Mouse (Mus musculus): ENCODE results near the gene Ptpn12. TPM values are rescaled to one million over a fixed set of nuclear protein-coding genes. Genes with fewer than 3 reads are reported as not detected.

Gene Ptpn12
- polyA plus RNA-seq, 1 experiment, result 93.5 TPM

DNA sequence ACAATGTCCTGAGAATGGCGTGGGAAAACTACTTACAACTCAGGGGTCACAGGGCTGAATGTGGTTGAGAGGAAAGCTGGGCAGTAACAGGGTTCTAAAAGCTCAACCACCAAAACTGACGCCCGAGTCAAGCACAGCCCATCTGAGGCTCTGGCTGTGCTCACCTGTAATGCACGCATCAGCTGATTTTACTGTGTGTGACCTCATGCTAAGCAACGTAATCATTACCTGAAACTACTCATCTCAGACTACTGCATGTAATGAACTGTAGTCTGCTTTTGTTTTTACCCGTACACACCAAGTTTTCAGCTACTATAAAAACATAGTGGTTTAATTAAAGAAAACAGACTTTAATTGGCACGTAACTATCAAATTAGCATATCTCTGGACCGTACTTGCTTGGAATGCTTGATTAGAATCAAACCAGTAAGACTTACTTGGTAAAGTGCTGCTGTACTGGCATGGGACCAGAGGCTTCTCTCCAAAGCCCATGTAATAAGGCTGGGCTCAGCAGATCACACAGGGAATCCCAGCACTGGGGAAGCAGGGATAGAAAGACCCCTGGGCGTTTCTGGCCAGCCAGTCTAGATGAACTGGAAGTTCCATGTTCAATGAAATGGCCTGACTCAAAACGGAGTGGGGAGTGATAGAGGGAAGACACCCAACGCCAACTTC is 22.2 kb downstream of the Ptpn12 start:
- Histone ChIP-seq H3K4me3 (ENCODE audit: insufficient read depth, low read length) (no peak overlapping the region), H3K4me1 (ENCODE audit: control insufficient read depth, insufficient read depth, low read length) (peaks cover 3% of the 10 kb centered on the region; the same call in 1 of the 2 replicates), H3K27ac (ENCODE audit: insufficient read depth, low read length) (no peak overlapping the region)
- no peak for TF ChIP-seq POLR2A (IDR thresholded peaks at IDR 0.05; ENCODE audit: low read depth, low read length)
- no peak for TF ChIP-seq CTCF (IDR thresholded peaks at IDR 0.05; ENCODE audit: borderline replicate concordance, insufficient read depth, low read length)

DNA sequence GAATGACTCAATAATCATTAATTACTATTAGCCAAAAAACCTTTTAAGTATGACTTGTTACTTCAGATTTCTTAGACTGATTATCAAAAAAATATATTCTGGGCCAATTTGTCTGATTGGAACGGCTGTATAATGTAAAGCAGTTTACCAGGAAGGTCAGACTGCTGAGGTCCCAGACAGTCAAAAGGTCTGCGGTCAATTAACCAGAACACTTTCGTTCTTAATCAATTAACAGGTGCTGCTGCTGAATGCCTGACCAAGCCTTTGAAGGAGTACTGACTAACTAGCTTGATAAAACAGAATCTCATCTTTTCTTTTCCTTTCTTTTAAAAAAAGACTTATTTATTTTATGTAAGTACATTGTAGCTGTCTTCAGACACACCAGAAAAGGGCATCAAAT is 23.1 kb downstream of the Ptpn12 start:
- Histone ChIP-seq H3K4me3 (ENCODE audit: insufficient read depth, low read length) (no peak overlapping the region), H3K27ac (ENCODE audit: insufficient read depth, low read length) (no peak overlapping the region), H3K4me1 (ENCODE audit: control insufficient read depth, insufficient read depth, low read length) (peaks cover 3% of the 10 kb centered on the region; the same call in 1 of the 2 replicates)
- no peak for TF ChIP-seq POLR2A (IDR thresholded peaks at IDR 0.05; ENCODE audit: low read depth, low read length)
- TF ChIP-seq CTCF (IDR thresholded peaks at IDR 0.05; ENCODE audit: borderline replicate concordance, insufficient read depth, low read length), result no peak

DNA sequence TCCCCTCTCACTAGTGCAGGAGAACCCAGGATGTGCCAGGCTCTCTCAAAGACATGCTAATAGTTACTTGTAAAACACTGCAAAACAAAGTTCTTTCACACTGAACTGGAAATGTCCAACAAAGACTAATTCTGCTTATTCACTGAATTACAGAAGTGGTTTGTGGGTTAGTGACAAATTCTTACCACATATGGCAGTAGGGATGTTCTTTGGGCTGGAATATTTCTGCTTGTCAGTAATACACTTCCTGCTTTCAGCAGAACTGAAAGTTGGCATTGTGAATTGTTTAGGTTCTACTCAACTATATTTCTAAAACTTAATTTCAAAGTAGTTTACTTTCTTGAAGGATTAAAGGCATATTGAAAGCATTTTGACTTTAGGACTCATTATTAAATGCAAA is 25.5 kb downstream of the Ptpn12 start:
- peaks cover 6% of the 10 kb centered on the region for H3K4me1 ChIP-seq (ENCODE audit: control insufficient read depth, insufficient read depth, low read length)
- peak overlapping the region; percentile 89 for H3K27ac ChIP-seq (ENCODE audit: insufficient read depth, low read length)
- TF ChIP-seq POLR2A (IDR thresholded peaks at IDR 0.05; ENCODE audit: low read depth, low read length) (no peak), CTCF (IDR thresholded peaks at IDR 0.05; ENCODE audit: borderline replicate concordance, insufficient read depth, low read length) (no peak)
- no peak overlapping the region for H3K4me3 ChIP-seq (ENCODE audit: insufficient read depth, low read length)

DNA sequence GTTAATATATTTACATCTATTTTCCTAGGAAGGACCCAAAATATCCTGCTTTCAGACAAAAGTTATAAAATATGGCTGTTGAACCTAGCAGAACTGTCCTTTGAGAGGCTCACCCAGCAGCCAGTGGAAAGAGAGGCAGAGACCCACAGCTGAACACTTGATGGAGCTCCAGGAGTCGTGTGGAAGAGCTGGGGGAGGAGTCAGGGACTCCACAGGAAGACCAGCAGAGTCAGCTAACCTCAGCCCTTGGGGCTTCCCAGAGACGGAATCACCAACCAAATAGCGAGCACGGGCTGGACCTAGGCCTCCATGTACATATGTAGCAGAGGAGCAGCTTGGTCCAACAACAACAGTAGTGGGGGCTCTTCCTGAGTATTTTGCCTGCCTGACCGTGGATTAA is 38.6 kb downstream of the Ptpn12 start:
- Histone ChIP-seq H3K4me1 (ENCODE audit: control insufficient read depth, insufficient read depth, low read length) (no peaks in the 10 kb centered on the region; the same call in 1 of the 2 replicates), H3K4me3 (ENCODE audit: insufficient read depth, low read length) (no peak overlapping the region), H3K27ac (ENCODE audit: insufficient read depth, low read length) (no peak overlapping the region)
- no peak for TF ChIP-seq POLR2A (IDR thresholded peaks at IDR 0.05; ENCODE audit: low read depth, low read length)

DNA sequence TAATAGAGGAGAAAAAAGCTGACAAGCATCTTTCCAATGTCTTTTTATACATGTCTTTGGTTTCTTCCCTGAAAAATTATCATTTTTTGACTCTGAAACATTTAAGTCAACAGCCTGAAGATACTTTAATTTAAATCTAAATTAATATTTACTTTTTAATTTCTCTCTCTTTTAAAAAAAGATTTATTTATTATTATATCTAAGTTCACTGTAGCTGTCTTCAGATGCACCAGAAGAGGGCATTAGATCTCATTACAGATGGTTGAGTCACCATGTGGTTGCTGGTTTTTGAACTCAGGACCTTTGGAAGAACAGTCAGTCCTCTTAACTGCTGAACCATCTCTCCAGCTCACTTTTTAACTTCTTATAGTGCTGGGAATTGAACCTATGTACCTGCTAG is 44.8 kb downstream of the Ptpn12 start:
- H3K27ac ChIP-seq (ENCODE audit: insufficient read depth, low read length), result no peak overlapping the region
- no peaks in the 10 kb centered on the region for H3K4me1 ChIP-seq (ENCODE audit: control insufficient read depth, insufficient read depth, low read length)
- TF ChIP-seq CTCF (IDR thresholded peaks at IDR 0.05; ENCODE audit: borderline replicate concordance, insufficient read depth, low read length), result no peak
- TF ChIP-seq POLR2A (IDR thresholded peaks at IDR 0.05; ENCODE audit: low read depth, low read length), result no peak
- H3K4me3 ChIP-seq (ENCODE audit: insufficient read depth, low read length), result no peak overlapping the region

DNA sequence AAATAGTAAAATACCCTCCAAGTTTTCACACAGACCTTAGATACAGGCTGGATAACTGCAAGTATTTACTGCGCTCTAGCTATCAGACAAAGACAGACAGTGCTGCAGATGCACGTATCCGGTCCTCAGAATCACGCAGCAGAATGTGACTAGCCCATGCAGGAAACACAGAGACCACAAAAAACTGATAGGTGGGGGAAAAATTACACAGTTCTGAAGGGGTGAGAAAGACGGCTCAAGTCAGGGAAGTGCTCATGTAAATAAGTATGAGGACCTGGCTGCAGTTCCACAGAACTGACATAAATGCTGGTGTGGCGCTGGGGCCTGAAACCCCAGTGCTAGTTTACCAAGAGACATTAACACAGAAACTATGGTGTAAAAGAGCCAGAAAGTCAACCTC is 53.0 kb downstream of the Ptpn12 start:
- TF ChIP-seq CTCF (IDR thresholded peaks at IDR 0.05; ENCODE audit: borderline replicate concordance, insufficient read depth, low read length) (no peak), POLR2A (IDR thresholded peaks at IDR 0.05; ENCODE audit: low read depth, low read length) (no peak)
- H3K4me1 ChIP-seq (ENCODE audit: control insufficient read depth, insufficient read depth, low read length), result no peaks in the 10 kb centered on the region
- H3K4me3 ChIP-seq (ENCODE audit: insufficient read depth, low read length), result no peak overlapping the region
- no peak overlapping the region for H3K27ac ChIP-seq (ENCODE audit: insufficient read depth, low read length)

DNA sequence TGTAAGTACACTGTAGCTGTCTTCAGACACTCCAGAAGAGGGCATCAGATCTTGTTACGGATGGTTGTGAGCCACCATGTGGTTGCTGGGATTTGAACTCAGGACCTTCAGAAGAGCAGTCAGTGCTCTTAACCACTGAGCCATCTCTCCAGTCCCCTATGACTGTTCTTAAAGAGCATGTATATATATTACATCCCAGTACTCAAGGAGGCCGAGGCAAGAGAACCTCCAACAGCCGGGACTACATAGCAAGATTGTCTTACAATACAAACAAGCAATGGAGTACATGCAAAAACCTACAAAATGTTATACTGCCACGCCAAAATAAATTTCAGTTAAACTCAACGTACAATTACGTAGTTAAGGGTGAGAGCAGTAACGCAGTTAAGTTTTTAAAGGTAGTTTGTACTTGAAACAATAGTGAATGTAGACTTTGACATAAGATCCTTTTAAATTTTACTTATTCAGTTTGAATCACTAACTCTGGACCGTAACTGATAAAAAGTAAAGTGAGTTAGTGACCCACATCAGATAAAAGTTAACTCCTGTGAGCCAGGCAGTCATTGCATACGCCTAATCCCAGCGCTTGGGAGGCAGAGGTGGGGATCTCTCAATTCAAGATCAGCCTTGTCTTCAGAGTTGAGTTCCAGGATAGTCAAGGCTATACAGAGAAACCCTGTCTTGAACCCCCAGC is 53.9 kb downstream of the Ptpn12 start:
- Histone ChIP-seq H3K4me1 (ENCODE audit: control insufficient read depth, insufficient read depth, low read length) (no peaks in the 10 kb centered on the region), H3K4me3 (ENCODE audit: insufficient read depth, low read length) (no peak overlapping the region), H3K27ac (ENCODE audit: insufficient read depth, low read length) (no peak overlapping the region)
- TF ChIP-seq POLR2A (IDR thresholded peaks at IDR 0.05; ENCODE audit: low read depth, low read length), result no peak
- TF ChIP-seq CTCF (IDR thresholded peaks at IDR 0.05; ENCODE audit: borderline replicate concordance, insufficient read depth, low read length), result no peak

DNA sequence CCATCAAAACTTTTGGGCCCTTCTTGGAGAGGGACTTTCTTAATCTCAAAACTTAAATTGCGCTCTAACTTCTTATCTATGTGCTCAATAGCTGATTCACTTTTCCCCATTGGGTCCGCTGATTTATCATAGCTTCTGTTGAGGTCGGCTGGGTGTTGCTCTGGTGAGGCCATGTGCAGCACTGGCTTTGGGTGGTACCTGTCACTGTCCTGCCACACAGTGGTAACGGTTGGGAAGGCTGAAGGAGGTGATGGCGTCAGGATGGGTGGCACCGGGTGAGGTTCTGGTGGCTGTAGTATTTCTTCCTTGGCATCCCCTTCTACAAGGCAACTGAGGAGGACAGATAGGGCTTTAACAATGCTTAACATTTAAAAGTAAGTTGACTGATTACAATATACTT is 57.3 kb downstream of the Ptpn12 start:
- no peaks in the 10 kb centered on the region for H3K4me1 ChIP-seq (ENCODE audit: control insufficient read depth, insufficient read depth, low read length)
- H3K4me3 ChIP-seq (ENCODE audit: insufficient read depth, low read length), result no peak overlapping the region
- H3K27ac ChIP-seq (ENCODE audit: insufficient read depth, low read length), result no peak overlapping the region

DNA sequence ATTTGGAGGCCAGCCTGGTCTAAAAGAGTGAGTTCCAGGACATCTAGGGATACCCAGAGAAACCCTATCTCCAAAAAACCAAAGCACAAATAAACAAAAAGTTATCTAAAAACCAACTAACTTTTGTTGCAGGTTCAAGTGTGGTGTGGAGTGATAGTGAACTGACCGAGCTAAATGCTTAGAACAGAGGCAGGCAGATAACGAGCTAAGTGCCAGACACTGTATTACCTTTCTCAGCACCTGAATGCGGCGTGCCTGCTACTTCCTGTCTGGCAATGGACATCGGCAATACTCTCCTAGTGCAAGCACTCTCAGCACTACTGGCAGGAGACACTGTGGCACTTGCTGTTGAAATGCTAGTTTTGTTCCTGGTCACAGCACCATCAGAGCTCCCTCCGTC is 58.2 kb downstream of the Ptpn12 start:
- Histone ChIP-seq H3K4me1 (ENCODE audit: control insufficient read depth, insufficient read depth, low read length) (no peaks in the 10 kb centered on the region), H3K27ac (ENCODE audit: insufficient read depth, low read length) (no peak overlapping the region), H3K4me3 (ENCODE audit: insufficient read depth, low read length) (no peak overlapping the region)
- TF ChIP-seq POLR2A (IDR thresholded peaks at IDR 0.05; ENCODE audit: low read depth, low read length), result no peak
- TF ChIP-seq CTCF (IDR thresholded peaks at IDR 0.05; ENCODE audit: borderline replicate concordance, insufficient read depth, low read length), result no peak

More for the DNA sequence above, 57.3 kb downstream of the Ptpn12 start:
- TF ChIP-seq POLR2A (IDR thresholded peaks at IDR 0.05; ENCODE audit: low read depth, low read length) (no peak), CTCF (IDR thresholded peaks at IDR 0.05; ENCODE audit: borderline replicate concordance, insufficient read depth, low read length) (no peak)

DNA sequence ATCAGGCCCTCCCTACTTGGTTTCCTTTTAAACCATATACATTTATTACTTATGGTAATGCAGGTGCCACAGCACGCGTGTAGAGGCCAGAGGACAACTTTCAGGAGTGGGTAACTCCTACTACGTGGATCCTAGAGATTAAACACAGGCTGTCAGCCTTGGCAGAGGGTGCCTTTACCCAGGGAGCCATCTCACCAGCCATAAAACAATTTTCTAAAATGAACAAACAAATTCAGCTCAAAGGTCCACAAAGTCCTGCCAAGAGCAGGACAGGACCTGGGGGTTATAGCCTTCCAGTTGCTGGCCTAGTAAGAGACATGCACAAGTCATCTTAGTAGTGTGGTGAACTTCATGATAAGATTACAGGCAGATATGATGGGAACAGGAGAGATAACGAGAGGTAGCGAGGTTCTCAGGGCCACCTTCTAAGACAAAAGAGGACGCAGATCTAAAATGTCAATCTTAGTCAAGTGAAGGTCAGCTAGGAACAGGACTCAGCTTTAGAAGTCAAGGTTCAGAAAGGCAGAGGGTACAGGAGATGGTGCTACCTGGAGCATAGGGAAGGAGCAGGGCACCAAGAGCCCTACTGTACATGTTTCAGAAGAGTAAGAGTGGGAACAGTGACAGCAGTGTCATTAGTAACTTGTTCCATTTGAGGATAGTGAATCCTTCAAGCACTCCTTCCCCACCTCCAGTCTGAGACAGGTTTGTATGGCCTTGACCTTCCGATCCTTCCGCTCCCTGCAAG is 65.5 kb downstream of the Ptpn12 start:
- H3K4me3 ChIP-seq (ENCODE audit: insufficient read depth, low read length), result no peak overlapping the region
- no peaks in the 10 kb centered on the region for H3K4me1 ChIP-seq (ENCODE audit: control insufficient read depth, insufficient read depth, low read length)
- TF ChIP-seq CTCF (IDR thresholded peaks at IDR 0.05; ENCODE audit: borderline replicate concordance, insufficient read depth, low read length), result no peak
- no peak overlapping the region for H3K27ac ChIP-seq (ENCODE audit: insufficient read depth, low read length)
